Mouse (Mus musculus) left cerebral cortex, adult 2 months (tissue): ENCODE data around the gene Ispd. TPM values are rescaled to one million over a fixed set of nuclear protein-coding genes. Genes with fewer than 3 reads are reported as not detected.
A peak's percentile ranks its signal among the peaks of the same experiment; 100 is the strongest.

ENCODE experiments used
- DNase-seq, 2 experiments: peaks; one replicate each; pipeline ENCODE4 v3.0.0; 2021 to 2022; ENCODE audit warnings: low spot score in 2 of 2, mixed read lengths in 1 of 2; ENCODE audit errors: extremely low spot score in 1 of 2
- H3K27ac ChIP-seq: fragments of 200-600 bp; 2 replicates; pipeline ENCODE4 v1.8.1; 2022
- H3K4me3 ChIP-seq: fragments of 200-600 bp; 2 replicates; pipeline ENCODE4 v1.8.1; 2022
- CTCF ChIP-seq: fragments of 200-600 bp; IDR thresholded peaks from 2 replicates; pipeline ENCODE4 v1.8.1; 2022; ENCODE audit warnings: antibody characterized with exemption, mild to moderate bottlenecking, moderate library complexity
- intact Hi-C: fragments of 180-260 bp; cut with DNase I; formaldehyde crosslinking; loops from one replicate; pipeline ENCODE4 v1.15.1; 2025
- total RNA-seq, 2 experiments: library from RNA; stranded (reverse); gene quantifications; 2 replicates each; pipeline ENCODE4 v1.2.3; 2021

Ispd gene
- total RNA-seq, 2 experiments from 2014 or later = 10.8 to 10.9 TPM

- no peak for DNase-seq
- intact Hi-C loops = no loop called here
- no peak for TF ChIP-seq CTCF
- Histone ChIP-seq H3K4me3 (no peak overlapping the region), H3K27ac (no peak overlapping the region)
Measured at GRCm38 (mm10) chr12:36597539-36598250, 216.4 kb downstream of the Ispd start.

- TF ChIP-seq CTCF = no peak
- no peak overlapping the region for H3K4me3 ChIP-seq
- DNase-seq = no peak
- intact Hi-C loops = no loop called here
- no peak overlapping the region for H3K27ac ChIP-seq
Measured at GRCm38 (mm10) chr12:36621960-36622736, 240.9 kb downstream of the Ispd start.

GRCm38 (mm10) chr12:36627204-36627603 lies 246.0 kb downstream of the Ispd start:
- Histone ChIP-seq H3K4me3 (no peak overlapping the region), H3K27ac (no peak overlapping the region)
- TF ChIP-seq CTCF = no peak
- intact Hi-C loops = no loop called here
- DNase-seq = no peak

GRCm38 (mm10) chr12:36632427-36632826 lies 251.2 kb downstream of the Ispd start:
- DNase-seq = no peak
- no peak overlapping the region for H3K27ac ChIP-seq
- intact Hi-C loops = no loop called here
- TF ChIP-seq CTCF = no peak
- H3K4me3 ChIP-seq = no peak overlapping the region

GRCm38 (mm10) chr12:36647514-36647913 lies 266.3 kb downstream of the Ispd start:
- DNase-seq = no peak
- no peak for TF ChIP-seq CTCF
- Histone ChIP-seq H3K4me3 (no peak overlapping the region), H3K27ac (no peak overlapping the region)
- intact Hi-C loops = no loop called here

GRCm38 (mm10) chr12:36662496-36662895 lies 281.2 kb downstream of the Ispd start:
- no peak overlapping the region for H3K27ac ChIP-seq
- no peak overlapping the region for H3K4me3 ChIP-seq
- intact Hi-C loops = loop anchor here (10.0 kb wide), 1 partner anchor 768 kb away; no protein-coding TSS in a partner anchor
- no peak for TF ChIP-seq CTCF
- peak in 1 of 2 experiments; percentile 14 for DNase-seq

GRCm38 (mm10) chr12:36664783-36665182 lies 283.5 kb downstream of the Ispd start:
- Histone ChIP-seq H3K4me3 (no peak overlapping the region), H3K27ac (no peak overlapping the region)
- DNase-seq = no peak
- intact Hi-C loops = loop anchor here (10.0 kb wide), 1 partner anchor 770 kb away; no protein-coding TSS in a partner anchor
- no peak for TF ChIP-seq CTCF

- DNase-seq = no peak
- no peak for TF ChIP-seq CTCF
- no peak overlapping the region for H3K27ac ChIP-seq
- intact Hi-C loops = loop anchor here (10.0 kb wide), 1 partner anchor 772 kb away; no protein-coding TSS in a partner anchor
- H3K4me3 ChIP-seq = no peak overlapping the region
Measured at GRCm38 (mm10) chr12:36666771-36667170, 285.5 kb downstream of the Ispd start.

- Histone ChIP-seq H3K27ac (no peak overlapping the region), H3K4me3 (no peak overlapping the region)
- TF ChIP-seq CTCF = no peak
- intact Hi-C loops = no loop called here
- no peak for DNase-seq
Measured at GRCm38 (mm10) chr12:36670164-36670908, 289.1 kb downstream of the Ispd start.

GRCm38 (mm10) chr12:36670915-36671579 lies 289.8 kb downstream of the Ispd start:
- peak; percentile 67 for TF ChIP-seq CTCF
- intact Hi-C loops = loop anchor here (1.0 kb wide), 1 partner anchor 456 kb away; no protein-coding TSS in a partner anchor
- Histone ChIP-seq H3K4me3 (no peak overlapping the region), H3K27ac (no peak overlapping the region)
- DNase-seq = no peak

- no peak for TF ChIP-seq CTCF
- no peak overlapping the region for H3K27ac ChIP-seq
- no peak overlapping the region for H3K4me3 ChIP-seq
- DNase-seq = no peak
- intact Hi-C loops = no loop called here
Measured at GRCm38 (mm10) chr12:36674481-36674880, 293.2 kb downstream of the Ispd start.
